Mouse (Mus musculus) lung, postnatal 0 days (tissue): ENCODE results near the gene B3galt6. TPM values are rescaled to one million over a fixed set of nuclear protein-coding genes. Genes with fewer than 3 reads are reported as not detected.
A peak's percentile ranks its signal among the peaks of the same experiment; 100 is the strongest.

ENCODE experiments used
- ATAC-seq: fragments of 200-750 bp; cut with Nextera tagmentation; 2 replicates; pipeline ENCODE4 v1.8.0; 2017; ENCODE audit warnings: moderate library complexity
- DNase-seq: peaks from one replicate; pipeline ENCODE4 v3.0.0-alpha.2; 2016; ENCODE audit warnings: low spot score
- H3K27ac ChIP-seq: fragments of 300-500 bp; sonication (generic); 2 replicates; pipeline ENCODE4 v1.5.1; 2014; ENCODE audit warnings: antibody characterized with exemption, mild to moderate bottlenecking, low read length, mixed read lengths
- H3K27me3 ChIP-seq: fragments of 300-500 bp; sonication (generic); replicated peaks from 2 replicates; pipeline ENCODE4 v1.6.1; 2014; ENCODE audit warnings: low read length, mixed read lengths; ENCODE audit not compliant: insufficient read depth
- H3K36me3 ChIP-seq: fragments of 300-500 bp; sonication (generic); 2 replicates; pipeline ENCODE4 v1.6.1; 2014; ENCODE audit warnings: low read length, mixed read lengths; ENCODE audit not compliant: insufficient read depth
- H3K4me1 ChIP-seq: fragments of 300-500 bp; sonication (generic); 2 replicates; pipeline ENCODE4 v1.6.1; 2014; ENCODE audit warnings: antibody characterized with exemption, low read depth, low read length, mixed read lengths; ENCODE audit not compliant: insufficient read depth
- H3K4me2 ChIP-seq: fragments of 300-500 bp; sonication (generic); replicated peaks from 2 replicates; pipeline ENCODE4 v1.6.1; 2014; ENCODE audit warnings: low read depth, mild to moderate bottlenecking, low read length, moderate library complexity, mixed read lengths
- H3K4me3 ChIP-seq: fragments of 300-500 bp; sonication (generic); 2 replicates; pipeline ENCODE4 v1.5.1; 2014; ENCODE audit warnings: low read depth, low read length
- H3K9ac ChIP-seq: fragments of 300-500 bp; sonication (generic); replicated peaks from 2 replicates; pipeline ENCODE4 v1.6.1; 2014; ENCODE audit warnings: low read depth, mild to moderate bottlenecking
- H3K9me3 ChIP-seq: fragments of 300-500 bp; sonication (generic); 2 replicates; pipeline ENCODE4 v1.6.1; 2016; ENCODE audit warnings: low read length, mixed read lengths
- CTCF ChIP-seq: IDR thresholded peaks from 2 replicates; pipeline ENCODE4 v1.5.1; 2016; ENCODE audit warnings: antibody characterized with exemption, mild to moderate bottlenecking
- EP300 ChIP-seq: IDR thresholded peaks from 2 replicates; pipeline ENCODE4 v1.6.1; 2016; ENCODE audit warnings: antibody characterized with exemption, mild to moderate bottlenecking, control low read depth
- WGBS: fragments of 180-500 bp; shearing (Covaris S2); extraction: QIAGEN DNeasy Blood & Tissue Kit; methylation state at CpG from one replicate; pipeline ENCODE4 v1.1.7; 2014; 5-methylcytosine and 5-hydroxymethylcytosine counted together
- polyA plus RNA-seq: library from polyadenylated mRNA; unstranded; fragments of >200 nt; fragmentation: Nextera tagmentation; extraction: Ambion mirVana; gene quantifications from 2 replicates; pipeline ENCODE4 v1.2.1, GENCODE M21; 2015

Gene B3galt6
- 6.8 TPM in 2 replicates for polyA plus RNA-seq

- TF ChIP-seq CTCF, result peak; percentile 91
- TF ChIP-seq EP300, result no peak
- Histone ChIP-seq H3K4me2 (peak within 1 kb of the TSS; percentile 96), H3K27me3 (no peaks in the 10 kb centered on the region), H3K4me1 (peaks cover 15% of the 10 kb centered on the region; the same call in 1 of the 2 replicates), H3K36me3 (peaks cover 3% of the 10 kb centered on the region; the same call in 1 of the 2 replicates), H3K4me3 (peak within 1 kb of the TSS; percentile 93), H3K9ac (peak within 1 kb of the TSS; percentile 80), H3K27ac (peak within 1 kb of the TSS; percentile 94), H3K9me3 (no peaks in the 10 kb centered on the region)
- 2% methylated on average over 91 of the region's 99 CpGs for WGBS
- peak; percentile 95 for DNase-seq
- peak; percentile 91 for ATAC-seq
Measured at GRCm38 (mm10) chr4:155992241-155992905, at the start of gene B3galt6, which contains the start of gene Sdf4. Gene B3galt6, minus strand, starts transcription at chr4:155992649. Gene Sdf4, plus strand, starts transcription at chr4:155992872.

DNA sequence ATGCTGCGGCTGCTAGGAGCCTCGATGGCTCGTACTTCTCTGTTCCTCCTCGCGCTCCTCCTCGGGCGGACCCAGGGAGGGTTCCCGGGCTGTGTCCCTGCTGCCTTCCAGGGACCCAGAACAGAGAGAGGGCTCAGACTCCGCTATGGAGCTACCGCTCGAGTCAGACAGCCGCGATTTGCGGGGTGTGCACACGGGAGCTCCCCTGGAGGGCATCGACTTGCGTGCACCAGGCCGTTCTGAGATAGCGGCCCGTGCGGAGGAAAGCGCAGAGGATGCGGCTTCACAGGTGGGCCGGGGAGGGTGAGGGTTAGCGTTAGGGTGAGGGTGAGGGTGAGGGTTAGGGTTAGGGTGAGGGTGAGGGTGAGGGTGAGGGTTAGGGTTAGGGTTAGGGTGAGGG is 42.5 kb upstream of the B3galt6 start:
- H3K9ac ChIP-seq, result no peak overlapping the region
- 28% methylated on average over 25 of the region's 25 CpGs for whole genome bisulfite sequencing

GRCm38 (mm10) chr4:156034301-156034700 is 41.9 kb upstream of the B3galt6 start:
- Histone ChIP-seq H3K4me1 (peaks cover 17% of the 10 kb centered on the region), H3K9ac (no peak overlapping the region), H3K9me3 (no peaks in the 10 kb centered on the region), H3K27me3 (peaks cover 4% of the 10 kb centered on the region; the same call in 1 of the 2 replicates), H3K27ac (no peak overlapping the region), H3K36me3 (no peaks in the 10 kb centered on the region), H3K4me3 (no peak overlapping the region), H3K4me2 (no peak overlapping the region)
- TF ChIP-seq CTCF (no peak), EP300 (no peak)
- ATAC-seq (no peak), DNase-seq (no peak)
- WGBS, result 63% methylated on average over 4 of the region's 4 CpGs

More for the DNA sequence above, 42.5 kb upstream of the B3galt6 start:
- H3K4me3 ChIP-seq, result no peak overlapping the region
- DNase-seq (no peak), ATAC-seq (no peak)
- no peak overlapping the region for H3K27ac ChIP-seq
- H3K27me3 ChIP-seq, result peaks cover 4% of the 10 kb centered on the region; the same call in 1 of the 2 replicates
- peak overlapping the region; percentile 25 for H3K4me2 ChIP-seq
- H3K4me1 ChIP-seq, result peaks cover 17% of the 10 kb centered on the region
- H3K36me3 ChIP-seq, result no peaks in the 10 kb centered on the region
- TF ChIP-seq CTCF (no peak), EP300 (no peak)
- no peaks in the 10 kb centered on the region for H3K9me3 ChIP-seq

GRCm38 (mm10) chr4:156033476-156034119 is 41.1 kb upstream of the B3galt6 start:
- Histone ChIP-seq H3K4me1 (peaks cover 17% of the 10 kb centered on the region), H3K27ac (no peak overlapping the region), H3K9ac (no peak overlapping the region), H3K36me3 (no peaks in the 10 kb centered on the region), H3K27me3 (peaks cover 4% of the 10 kb centered on the region; the same call in 1 of the 2 replicates), H3K9me3 (no peaks in the 10 kb centered on the region), H3K4me2 (no peak overlapping the region), H3K4me3 (no peak overlapping the region)
- peak; percentile 83 for DNase-seq
- 35% methylated on average over 6 of the region's 6 CpGs for WGBS
- TF ChIP-seq CTCF, result peak; percentile 82
- no peak for TF ChIP-seq EP300
- peak; percentile 34; the same call in 1 of the 2 replicates for ATAC-seq

DNA sequence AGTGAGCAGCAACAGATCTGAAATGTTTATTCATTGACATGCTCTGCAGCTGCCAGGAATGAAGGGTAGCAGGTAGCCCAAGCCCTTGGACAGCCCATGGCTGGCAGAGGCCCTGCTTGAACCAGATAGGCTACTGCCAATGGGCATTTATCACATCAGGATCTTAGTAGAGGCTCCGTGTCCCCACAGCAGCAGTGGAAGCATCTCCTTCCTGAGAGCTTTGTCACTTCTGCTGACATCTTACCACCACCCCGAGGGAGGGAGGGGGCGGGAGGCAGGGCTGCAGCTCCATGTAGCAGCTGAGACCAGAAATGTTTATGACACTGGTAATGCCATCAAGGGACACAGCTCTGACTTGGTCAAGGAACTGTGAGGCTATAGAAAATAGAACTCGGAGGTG is 40.4 kb upstream of the B3galt6 start:
- no peak overlapping the region for H3K9ac ChIP-seq
- no peaks in the 10 kb centered on the region for H3K9me3 ChIP-seq

More for the DNA sequence above, 40.4 kb upstream of the B3galt6 start:
- Histone ChIP-seq H3K27me3 (peaks cover 4% of the 10 kb centered on the region; the same call in 1 of the 2 replicates), H3K4me1 (peaks cover 17% of the 10 kb centered on the region), H3K4me3 (no peak overlapping the region), H3K27ac (peak overlapping the region; percentile 88; the same call in 1 of the 2 replicates), H3K36me3 (no peaks in the 10 kb centered on the region), H3K4me2 (no peak overlapping the region)
- DNase-seq (no peak), ATAC-seq (no peak)
- TF ChIP-seq EP300 (no peak), CTCF (no peak)
- WGBS, result 79% methylated on average over 4 of the region's 4 CpGs
